Mouse (Mus musculus) hindbrain, postnatal 0 days (tissue): ENCODE data around the gene Kcnd3. TPM values are rescaled to one million over a fixed set of nuclear protein-coding genes. Genes with fewer than 3 reads are reported as not detected.

Source experiments
- ATAC-seq: fragments of 200-750 bp; cut with Nextera tagmentation; 2 replicates; pipeline ENCODE4 v1.8.0; 2017; ENCODE audit warnings: mild to moderate bottlenecking, moderate TSS enrichment, moderate library complexity
- DNase-seq: peaks from one replicate; pipeline ENCODE4 v3.0.0-alpha.2; 2015; ENCODE audit warnings: low spot score
- H3K27ac ChIP-seq: fragments of 300-500 bp; sonication (generic); 2 replicates; pipeline ENCODE4 v1.5.1; 2014; ENCODE audit warnings: mild to moderate bottlenecking
- H3K27me3 ChIP-seq: fragments of 300-500 bp; sonication (generic); 2 replicates; pipeline ENCODE4 v1.6.1; 2014; ENCODE audit warnings: low read length, mixed read lengths; ENCODE audit not compliant: insufficient read depth
- H3K36me3 ChIP-seq: fragments of 300-500 bp; sonication (generic); 2 replicates; pipeline ENCODE4 v1.6.1; 2014; ENCODE audit warnings: low read length, mixed read lengths; ENCODE audit not compliant: insufficient read depth
- H3K4me1 ChIP-seq: fragments of 300-500 bp; sonication (generic); 2 replicates; pipeline ENCODE4 v1.6.1; 2014; ENCODE audit warnings: antibody characterized with exemption, low read length, mixed read lengths; ENCODE audit not compliant: insufficient read depth
- H3K4me2 ChIP-seq: fragments of 300-500 bp; sonication (generic); 2 replicates; pipeline ENCODE4 v1.6.1; 2014; ENCODE audit warnings: low read depth, mild to moderate bottlenecking, low read length, moderate library complexity, mixed read lengths
- H3K4me3 ChIP-seq: fragments of 300-500 bp; sonication (generic); 2 replicates; pipeline ENCODE4 v1.5.1; 2014; ENCODE audit warnings: low read length
- H3K9ac ChIP-seq: fragments of 300-500 bp; sonication (generic); replicated peaks from 2 replicates; pipeline ENCODE4 v1.6.1; 2014; ENCODE audit warnings: mild to moderate bottlenecking, low read length, moderate library complexity, mixed read lengths
- H3K9me3 ChIP-seq: fragments of 300-500 bp; sonication (generic); 2 replicates; pipeline ENCODE4 v1.6.1; 2016; ENCODE audit warnings: low read length, mixed read lengths
- CTCF ChIP-seq: IDR thresholded peaks from 2 replicates; pipeline ENCODE4 v1.5.1; 2016; ENCODE audit warnings: antibody characterized with exemption, control low read depth, low read depth
- WGBS: fragments of 180-500 bp; shearing (Covaris S2); extraction: QIAGEN DNeasy Blood & Tissue Kit; methylation state at CpG from one replicate; pipeline ENCODE4 v1.1.7; 2014; 5-methylcytosine and 5-hydroxymethylcytosine counted together
- polyA plus RNA-seq: library from polyadenylated mRNA; unstranded; fragments of >200 nt; fragmentation: Nextera tagmentation; extraction: Ambion mirVana; gene quantifications from 2 replicates; pipeline ENCODE4 v1.2.1, GENCODE M21; 2015
- total RNA-seq: library from RNA; depleted of rRNA; stranded (reverse); fragments of >200 nt; gene quantifications from 2 replicates; pipeline ENCODE4 v1.2.3, GENCODE M21; 2014

Gene Kcnd3
- total and polyA plus RNA-seq, 2 experiments from 2014 or later, result 8.6 to 71.8 TPM

DNA sequence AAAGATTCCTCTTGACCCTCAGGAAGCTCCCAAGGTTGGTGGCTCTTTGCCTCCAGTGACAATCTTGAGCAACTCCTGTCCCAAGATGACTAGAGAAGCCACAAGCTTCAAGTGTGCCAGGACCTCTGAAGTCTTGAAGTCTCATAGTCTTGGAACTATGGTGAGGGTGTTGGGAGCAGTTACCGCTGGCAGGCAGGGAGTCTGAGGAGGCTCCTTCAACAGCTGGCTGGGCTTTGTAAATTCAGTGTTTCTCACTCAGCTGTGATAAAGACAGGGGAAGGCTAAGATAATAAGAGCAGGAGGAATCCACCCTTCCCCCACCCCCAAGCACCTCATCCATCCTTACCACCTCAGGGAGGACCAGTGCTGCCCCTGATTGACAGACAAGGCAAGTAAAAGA lies 92.0 kb downstream of the Kcnd3 start:
- no peaks in the 10 kb centered on the region for H3K27me3 ChIP-seq
- TF ChIP-seq CTCF, result no peak

DNA sequence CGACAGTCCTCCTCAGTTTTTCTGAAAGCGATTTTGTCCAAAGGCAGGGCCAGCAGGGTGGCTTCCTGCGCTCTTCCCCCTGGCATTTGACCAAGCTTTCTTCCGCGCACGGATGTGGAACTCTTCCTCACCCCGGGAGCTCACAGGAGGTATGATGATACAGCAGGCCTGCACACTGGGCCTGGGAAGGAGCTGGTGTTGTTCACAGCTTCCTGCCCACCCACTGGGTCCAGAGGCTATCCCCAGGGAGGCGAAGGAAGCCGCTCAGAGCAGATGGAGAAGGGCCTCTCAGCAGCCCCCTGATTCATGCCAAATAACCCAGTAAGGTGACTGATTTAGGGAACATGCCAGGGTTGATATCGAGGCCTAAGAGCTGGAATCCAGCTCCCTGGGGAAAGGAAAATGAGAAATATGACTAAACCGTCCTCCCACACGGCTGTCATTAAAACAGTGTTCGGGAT lies 94.5 kb downstream of the Kcnd3 start:
- no peaks in the 10 kb centered on the region for H3K27me3 ChIP-seq
- H3K4me2 ChIP-seq, result no peak overlapping the region
- no peak for TF ChIP-seq CTCF
- H3K4me1 ChIP-seq, result peaks cover 4% of the 10 kb centered on the region; the same call in 1 of the 2 replicates
- no peak overlapping the region for H3K4me3 ChIP-seq
- H3K9me3 ChIP-seq, result no peaks in the 10 kb centered on the region
- no peak overlapping the region for H3K27ac ChIP-seq
- WGBS, result 32% methylated on average over 13 of the region's 13 CpGs
- H3K36me3 ChIP-seq, result no peaks in the 10 kb centered on the region
- DNase-seq (peak; percentile 33), ATAC-seq (no peak; the same call in 1 of the 2 replicates)
- H3K9ac ChIP-seq, result no peak overlapping the region

More for the DNA sequence above, 92.0 kb downstream of the Kcnd3 start:
- H3K9ac ChIP-seq, result no peak overlapping the region
- no peak overlapping the region for H3K4me2 ChIP-seq
- DNase-seq (no peak), ATAC-seq (no peak)
- WGBS, result 88% methylated on average over 1 of the region's 1 CpGs
- H3K4me1 ChIP-seq, result peaks cover 19% of the 10 kb centered on the region
- no peak overlapping the region for H3K27ac ChIP-seq
- H3K9me3 ChIP-seq, result no peaks in the 10 kb centered on the region
- no peaks in the 10 kb centered on the region for H3K36me3 ChIP-seq
- H3K4me3 ChIP-seq, result no peak overlapping the region

DNA sequence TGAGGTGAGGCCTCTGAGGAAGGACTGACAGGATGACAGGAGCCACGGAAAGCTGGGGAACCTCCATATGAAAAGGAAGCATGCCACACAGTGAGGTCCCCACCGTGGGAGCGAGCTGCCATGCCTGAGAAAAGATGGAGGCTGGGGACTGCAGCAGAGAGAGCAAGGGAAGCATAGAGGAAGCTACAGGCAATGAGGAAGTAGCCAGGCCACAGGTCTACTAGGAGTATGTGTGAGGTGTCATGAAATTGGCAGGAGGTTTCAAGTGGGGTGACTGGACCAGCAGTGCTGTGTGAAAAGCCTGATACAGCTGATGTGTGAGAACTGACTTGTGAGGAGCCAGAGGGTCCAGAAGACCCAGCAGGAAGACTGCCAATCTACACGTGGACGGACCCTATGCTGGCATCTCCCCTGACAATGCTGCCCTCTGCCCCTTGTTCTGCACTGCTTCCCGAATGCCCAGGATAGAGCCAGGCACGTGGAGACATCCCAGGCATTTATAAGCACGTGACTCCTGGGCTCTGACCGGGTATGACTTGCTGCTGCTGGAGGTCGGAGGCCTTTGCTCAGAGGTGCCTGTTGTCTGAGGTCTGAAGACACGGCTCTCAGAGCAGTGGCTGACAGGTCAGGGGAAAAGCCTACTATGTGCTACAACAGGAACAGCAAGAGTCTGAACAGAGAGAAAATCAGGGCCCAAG lies 96.1 kb downstream of the Kcnd3 start:
- H3K4me2 ChIP-seq, result no peak overlapping the region
- peaks cover 4% of the 10 kb centered on the region; the same call in 1 of the 2 replicates for H3K4me1 ChIP-seq
- no peak overlapping the region for H3K27ac ChIP-seq
- ATAC-seq (no peak), DNase-seq (no peak)
- 69% methylated on average over 11 of the region's 11 CpGs for WGBS
- H3K27me3 ChIP-seq, result no peaks in the 10 kb centered on the region
- H3K9me3 ChIP-seq, result no peaks in the 10 kb centered on the region
- no peaks in the 10 kb centered on the region for H3K36me3 ChIP-seq
- no peak overlapping the region for H3K4me3 ChIP-seq
- no peak overlapping the region for H3K9ac ChIP-seq
- no peak for TF ChIP-seq CTCF

DNA sequence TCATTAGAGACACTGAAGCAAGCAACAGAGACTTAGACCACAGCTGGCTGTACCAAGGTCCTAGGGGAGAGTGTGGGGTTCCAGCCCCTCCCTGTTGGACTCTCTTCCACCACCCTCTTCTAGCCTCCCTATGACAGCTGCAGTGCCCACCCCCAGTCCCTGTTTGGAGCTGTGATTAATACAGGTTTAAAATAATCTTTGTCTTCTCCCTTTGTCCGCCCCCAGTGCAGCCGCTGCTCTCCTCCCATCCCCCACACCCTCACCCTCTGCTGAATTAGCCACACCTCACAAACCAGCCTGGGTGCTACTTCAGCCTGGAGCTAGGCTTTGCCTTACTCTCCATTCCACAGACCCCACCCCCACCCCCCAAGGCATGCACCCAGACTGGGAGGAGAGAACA lies 107.3 kb downstream of the Kcnd3 start:
- no peak overlapping the region for H3K9ac ChIP-seq
- H3K9me3 ChIP-seq, result no peaks in the 10 kb centered on the region
- DNase-seq (no peak), ATAC-seq (0 out of 2 replicates have a peak, but pooled peaks have one; percentile 35)
- H3K4me3 ChIP-seq, result no peak overlapping the region
- no peak overlapping the region for H3K4me2 ChIP-seq
- no peak overlapping the region for H3K27ac ChIP-seq
- no peak for TF ChIP-seq CTCF
- H3K36me3 ChIP-seq, result no peaks in the 10 kb centered on the region
- no peaks in the 10 kb centered on the region for H3K27me3 ChIP-seq
- WGBS, result 42% methylated on average over 2 of the region's 2 CpGs
- 0 out of 2 replicates have a peak, but pooled peaks cover 4% of the 10 kb centered on the region for H3K4me1 ChIP-seq

DNA sequence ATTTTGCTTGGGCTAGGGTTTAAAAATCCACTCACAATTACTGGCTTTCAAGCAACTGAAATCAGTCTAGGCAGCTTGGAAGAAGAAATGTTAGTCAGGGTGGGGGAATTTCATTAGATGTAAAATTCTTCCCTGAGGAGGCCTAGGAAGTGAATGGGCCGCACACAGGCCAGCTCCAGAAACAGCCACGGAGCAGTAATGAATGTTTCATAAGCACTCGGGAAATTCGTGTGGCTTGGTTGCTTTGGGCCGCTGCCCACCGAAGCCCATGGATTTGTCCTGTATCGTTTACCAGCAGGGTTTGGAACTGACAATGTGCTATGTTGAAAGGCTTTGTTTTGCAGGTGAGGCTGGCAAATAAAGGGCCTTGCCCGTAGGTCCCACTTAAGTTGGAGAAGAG lies 114.8 kb downstream of the Kcnd3 start:
- peaks cover 34% of the 10 kb centered on the region for H3K4me1 ChIP-seq
- no peak overlapping the region for H3K4me3 ChIP-seq
- H3K27me3 ChIP-seq, result no peaks in the 10 kb centered on the region
- H3K9ac ChIP-seq, result no peak overlapping the region
- H3K36me3 ChIP-seq, result no peaks in the 10 kb centered on the region
- ATAC-seq (no peak), DNase-seq (no peak)
- H3K4me2 ChIP-seq, result no peak overlapping the region
- 43% methylated on average over 8 of the region's 8 CpGs for WGBS
- H3K9me3 ChIP-seq, result no peaks in the 10 kb centered on the region
- no peak for TF ChIP-seq CTCF
- H3K27ac ChIP-seq, result peak overlapping the region; percentile 17; the same call in 1 of the 2 replicates

DNA sequence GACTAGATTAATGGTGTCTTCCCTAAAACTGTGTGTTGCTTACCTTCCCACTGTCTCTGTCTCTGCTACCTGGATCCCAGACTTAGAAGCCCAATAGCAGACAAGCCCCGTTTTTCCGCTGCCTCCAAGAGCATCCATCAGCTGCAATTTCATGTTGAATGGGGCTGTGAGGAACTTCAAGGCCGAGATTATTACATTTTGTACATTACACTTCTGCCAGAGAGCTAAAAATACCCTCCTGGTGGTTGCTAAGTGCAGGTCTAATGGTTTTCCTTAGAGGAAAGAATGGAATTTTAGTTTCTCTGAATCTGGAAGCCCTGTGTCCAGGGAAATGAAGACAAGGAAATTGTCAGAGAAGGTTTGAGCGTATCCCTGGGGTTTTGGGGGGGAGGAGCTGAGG lies 115.3 kb downstream of the Kcnd3 start:
- peaks cover 34% of the 10 kb centered on the region for H3K4me1 ChIP-seq

DNA sequence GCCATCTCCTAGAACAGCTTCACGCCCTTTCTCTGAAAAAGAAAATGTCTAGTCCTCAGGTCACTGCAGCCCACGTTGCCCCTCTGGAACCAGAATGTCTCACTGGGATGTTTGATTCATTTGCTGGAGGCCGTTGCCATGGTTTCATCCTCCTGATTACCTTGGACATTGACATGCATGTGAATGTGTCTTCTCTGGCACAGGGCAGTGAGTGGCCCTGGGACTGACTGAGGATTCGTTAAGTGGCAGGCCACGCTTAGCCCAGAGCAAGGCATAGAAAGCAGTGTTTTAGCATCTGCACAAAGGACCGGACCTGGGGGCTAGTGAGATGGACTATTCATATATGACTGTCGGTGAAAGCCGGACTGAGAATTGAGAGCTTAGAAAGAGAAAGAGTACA lies 116.3 kb downstream of the Kcnd3 start:
- no peaks in the 10 kb centered on the region for H3K9me3 ChIP-seq
- 43% methylated on average over 8 of the region's 8 CpGs for WGBS
- peaks cover 34% of the 10 kb centered on the region for H3K4me1 ChIP-seq
- H3K27ac ChIP-seq, result peak overlapping the region; percentile 3; the same call in 1 of the 2 replicates
- TF ChIP-seq CTCF, result no peak
- H3K36me3 ChIP-seq, result no peaks in the 10 kb centered on the region
- DNase-seq (peak; percentile 48), ATAC-seq (peak; percentile 52; the same call in 1 of the 2 replicates)
- no peak overlapping the region for H3K4me2 ChIP-seq
- no peak overlapping the region for H3K4me3 ChIP-seq
- H3K9ac ChIP-seq, result no peak overlapping the region
- no peaks in the 10 kb centered on the region for H3K27me3 ChIP-seq

More for the DNA sequence above, 115.3 kb downstream of the Kcnd3 start:
- ATAC-seq, result no peak
- no peak overlapping the region for H3K4me2 ChIP-seq
- H3K27me3 ChIP-seq, result no peaks in the 10 kb centered on the region
- no peaks in the 10 kb centered on the region for H3K36me3 ChIP-seq
- no peaks in the 10 kb centered on the region for H3K9me3 ChIP-seq
- H3K4me3 ChIP-seq, result no peak overlapping the region
- H3K9ac ChIP-seq, result no peak overlapping the region
- DNase-seq, result peak; percentile 18
- no peak for TF ChIP-seq CTCF
- WGBS, result 69% methylated on average over 4 of the region's 4 CpGs
- peak overlapping the region; percentile 17; the same call in 1 of the 2 replicates for H3K27ac ChIP-seq
